Mouse (Mus musculus): Measurements from ENCODE around the gene Brap.
"Not testable (repeated sequence)": the region's sequence is repeated elsewhere in the genome, so short reads cannot be mapped to it uniquely, and the experiment has no call there.

Gene Brap

DNA sequence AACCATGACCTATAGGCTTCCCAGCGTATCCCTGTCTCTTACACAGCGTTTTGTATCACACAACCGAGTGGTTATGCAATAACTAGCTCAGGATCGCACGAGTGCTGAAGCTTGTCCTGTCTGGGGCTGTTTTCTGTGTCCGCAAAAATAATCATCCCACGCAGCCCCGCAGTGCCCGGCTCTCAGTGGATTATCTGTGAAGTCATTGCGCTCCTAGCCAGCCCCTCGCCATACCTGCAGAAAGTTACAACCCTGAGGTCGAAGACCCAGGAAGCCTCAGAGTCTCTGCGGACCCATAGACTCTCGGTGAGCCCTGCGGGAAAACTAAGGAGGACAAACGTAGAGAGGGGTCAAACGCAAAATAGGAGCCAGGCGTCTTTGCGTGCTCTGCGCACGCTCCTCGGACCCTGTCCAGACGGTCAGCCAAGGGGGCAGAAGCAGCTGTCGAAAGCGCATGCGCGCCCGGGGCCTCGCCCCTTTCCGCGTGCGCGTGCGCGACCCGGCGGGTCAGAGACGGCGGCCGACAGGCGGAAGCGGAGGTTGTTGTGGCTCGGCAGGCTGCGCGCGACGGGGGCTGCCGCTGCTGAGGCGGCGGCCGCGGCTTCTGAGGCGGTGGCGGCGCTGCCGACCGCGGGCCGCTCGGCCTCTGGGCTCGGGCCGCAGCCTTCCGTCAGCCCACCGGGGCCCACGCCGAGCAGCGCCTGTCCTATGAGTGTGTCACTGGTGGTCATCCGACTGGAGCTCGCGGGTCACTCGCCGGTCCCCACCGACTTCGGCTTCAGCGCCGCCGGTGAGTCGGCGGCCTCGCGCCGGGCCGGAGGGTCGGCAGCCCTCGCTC is at the start of gene Brap, which contains the start of gene Acad10:
Gene Brap, plus strand, starts transcription at position 505 of the 838 bp plus-strand sequence.
Gene Acad10, minus strand, starts transcription at position 456 of the 838 bp plus-strand sequence.
- peak; percentile 98 for DNase-seq (ENCODE audit: extremely low spot score, low spot score)

DNA sequence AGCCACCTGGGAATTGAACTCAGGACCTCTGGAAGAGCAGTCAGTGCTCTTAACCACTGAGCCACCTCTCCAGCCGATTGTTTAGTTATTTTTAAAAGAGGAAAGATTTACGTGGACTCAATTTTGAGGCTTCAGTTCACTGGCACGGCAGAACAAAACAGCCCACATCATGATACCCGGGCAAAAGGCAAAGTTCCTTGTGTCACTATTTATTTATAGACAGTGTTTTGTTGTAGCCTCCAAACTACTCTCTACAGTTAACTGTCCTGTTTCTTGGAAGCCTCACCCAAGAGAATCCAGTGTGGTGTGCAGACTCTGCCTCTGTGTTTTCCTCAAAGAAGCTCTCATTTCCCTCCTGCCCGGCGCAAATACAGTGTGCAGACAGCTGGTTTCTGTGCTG is 48.3 kb upstream of the Brap start:
- no peak for DNase-seq (ENCODE audit: extremely low spot score, low spot score)

DNA sequence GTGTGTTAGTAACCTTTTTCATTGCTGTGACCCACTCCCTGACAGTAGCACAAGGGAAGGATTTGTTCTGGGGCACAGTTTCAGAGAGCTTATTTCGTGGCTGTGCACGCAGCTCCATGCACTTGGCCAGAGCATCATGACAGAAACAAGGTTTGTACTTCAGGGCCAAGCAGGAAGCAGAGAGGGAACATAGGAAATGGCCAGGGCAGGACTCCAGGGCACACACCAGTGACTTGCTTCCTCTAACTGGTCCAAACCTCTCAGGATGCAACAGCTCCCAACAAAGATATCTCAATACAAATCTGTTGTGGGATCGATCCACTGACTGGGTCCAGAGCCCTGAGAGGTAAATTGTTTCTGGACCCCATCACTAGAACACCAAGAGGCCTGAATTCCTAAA is 45.4 kb upstream of the Brap start:
- DNase-seq (ENCODE audit: extremely low spot score, low spot score): not testable (repeated sequence)

DNA sequence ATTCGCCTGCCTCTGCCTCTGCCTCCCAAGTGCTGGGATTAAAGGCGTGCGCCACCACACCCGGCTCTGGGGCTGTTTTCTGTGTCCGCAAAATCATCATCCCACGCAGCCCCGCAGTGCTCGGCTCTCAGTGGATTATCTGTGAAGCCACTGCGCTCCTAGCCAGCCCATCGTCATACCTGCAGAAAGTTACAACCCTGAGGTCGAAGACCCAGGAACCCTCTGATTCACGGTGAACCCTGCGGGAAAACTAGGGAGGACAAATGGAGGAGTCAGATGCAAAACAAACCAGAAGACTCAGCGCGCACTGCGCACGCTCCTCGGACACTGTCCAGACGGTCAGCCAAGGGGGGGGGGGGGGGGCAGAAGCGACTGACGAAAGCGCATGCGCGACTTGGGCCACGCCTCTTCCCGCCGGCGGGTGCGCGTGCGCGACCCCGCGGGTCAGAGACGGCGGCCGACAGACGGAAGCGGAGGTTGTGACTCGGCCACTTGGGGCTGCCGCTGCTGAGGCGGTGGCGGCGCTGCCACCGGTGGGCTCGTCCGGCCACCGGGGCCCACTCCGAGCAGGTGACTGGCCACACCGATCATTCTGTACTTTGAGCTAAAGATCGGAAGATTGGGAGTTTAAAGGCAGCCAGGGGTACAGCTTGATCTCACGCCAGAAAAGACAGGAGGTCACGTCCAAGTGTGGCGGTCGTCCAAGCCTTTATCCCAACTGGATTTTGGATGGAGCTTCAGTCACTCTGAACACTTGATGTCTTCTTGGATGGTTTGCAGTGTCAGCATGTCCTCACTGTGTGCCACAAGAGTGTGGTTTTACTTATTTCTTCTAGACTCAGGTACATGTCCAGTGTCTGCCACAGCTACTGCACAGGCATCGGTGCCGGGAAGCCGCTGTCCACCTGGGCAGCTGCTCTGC is 41.5 kb upstream of the Brap start, which contains the start of gene Acad12:
Gene Acad12, minus strand, starts transcription at position 347 of the 922 bp plus-strand sequence.
- peak; percentile 96 for DNase-seq (ENCODE audit: extremely low spot score, low spot score)

DNA sequence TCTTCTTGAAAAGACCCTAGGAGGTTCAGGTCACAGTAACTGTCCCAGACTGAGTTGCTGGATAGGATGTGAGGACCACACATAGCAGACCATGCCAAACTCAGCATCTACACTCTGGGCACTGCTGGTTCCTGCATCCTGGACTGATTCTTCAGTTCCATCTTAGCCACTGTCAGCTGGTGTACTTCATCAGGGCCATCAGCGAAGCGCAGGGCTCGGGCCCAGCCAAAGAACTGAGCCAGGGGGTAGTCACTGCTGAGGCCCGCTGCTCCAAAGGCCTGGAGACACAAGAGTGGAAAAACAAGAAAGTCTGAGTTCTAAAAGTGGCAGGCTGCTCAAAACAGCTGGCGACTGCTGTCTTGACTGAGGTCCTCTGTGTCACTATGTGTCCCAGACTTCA is 39.3 kb upstream of the Brap start:
- DNase-seq (ENCODE audit: extremely low spot score, low spot score): no peak

DNA sequence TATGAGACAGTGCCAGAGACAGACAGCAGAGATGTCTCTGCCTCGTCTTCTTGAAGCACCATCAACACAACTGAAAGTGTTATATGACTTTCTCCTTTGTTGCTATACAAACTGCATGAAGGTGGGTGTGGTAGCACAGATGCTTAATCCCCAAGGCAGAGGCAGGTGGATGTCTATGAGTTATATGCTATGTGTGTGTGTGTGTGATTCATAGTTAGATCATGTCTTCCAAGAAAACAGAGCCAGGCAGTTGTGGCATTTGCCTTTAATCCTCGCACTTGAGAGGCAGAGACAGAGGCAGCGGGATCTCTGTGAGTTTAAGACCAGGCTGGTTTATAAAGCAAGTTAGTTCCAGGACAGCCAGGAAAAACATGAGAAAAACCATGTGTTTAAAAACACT is 37.1 kb upstream of the Brap start:
- no peak for DNase-seq (ENCODE audit: extremely low spot score, low spot score)

DNA sequence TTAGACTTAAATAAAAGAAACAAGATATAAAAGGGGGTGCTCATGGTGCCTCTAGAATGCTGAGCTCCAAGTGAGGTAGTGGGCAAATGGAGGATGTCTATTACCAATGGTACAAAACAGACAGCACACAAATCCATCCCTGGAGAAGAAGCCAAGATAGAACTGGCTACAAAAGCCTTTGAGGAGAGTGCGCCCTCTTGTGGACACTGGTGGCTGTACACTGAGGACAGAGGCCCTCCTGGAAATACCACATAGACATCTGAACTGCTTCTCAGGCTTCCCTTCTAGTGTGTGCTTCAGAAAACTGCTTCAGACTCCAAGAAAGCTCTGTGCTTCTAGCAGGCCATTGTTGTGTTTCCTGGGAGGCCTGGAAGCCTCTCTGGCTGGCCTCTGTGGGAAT is 32.5 kb upstream of the Brap start:
- peak; percentile 72 for DNase-seq (ENCODE audit: extremely low spot score, low spot score)

DNA sequence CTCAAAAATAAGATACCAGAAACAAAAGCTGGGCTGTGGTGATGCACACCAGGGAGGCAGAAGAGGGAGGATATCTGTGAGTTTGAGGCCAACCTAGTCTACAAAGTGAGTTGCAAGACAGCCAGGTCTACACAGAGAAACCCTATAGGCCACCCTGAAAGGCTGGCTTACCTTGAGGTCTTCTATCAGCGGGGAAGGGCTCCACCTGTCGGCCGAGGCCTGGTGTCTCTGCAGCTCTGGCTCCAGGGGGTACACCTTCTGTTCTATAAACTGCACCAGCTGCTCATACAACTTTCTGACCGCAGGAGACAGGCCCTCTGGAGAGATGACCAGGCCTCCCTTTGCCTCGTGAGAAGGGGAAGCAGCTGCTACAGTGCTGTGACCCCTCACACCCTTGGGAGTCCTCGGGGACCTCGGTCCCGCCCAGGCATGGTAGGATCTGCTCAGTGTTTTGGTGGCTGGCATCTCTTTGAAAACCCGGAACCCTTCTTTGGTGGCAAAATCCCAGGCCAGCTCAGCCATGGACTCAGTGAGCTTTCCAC is 29.2 kb upstream of the Brap start:
- not testable (repeated sequence) for DNase-seq (ENCODE audit: extremely low spot score, low spot score)

DNA sequence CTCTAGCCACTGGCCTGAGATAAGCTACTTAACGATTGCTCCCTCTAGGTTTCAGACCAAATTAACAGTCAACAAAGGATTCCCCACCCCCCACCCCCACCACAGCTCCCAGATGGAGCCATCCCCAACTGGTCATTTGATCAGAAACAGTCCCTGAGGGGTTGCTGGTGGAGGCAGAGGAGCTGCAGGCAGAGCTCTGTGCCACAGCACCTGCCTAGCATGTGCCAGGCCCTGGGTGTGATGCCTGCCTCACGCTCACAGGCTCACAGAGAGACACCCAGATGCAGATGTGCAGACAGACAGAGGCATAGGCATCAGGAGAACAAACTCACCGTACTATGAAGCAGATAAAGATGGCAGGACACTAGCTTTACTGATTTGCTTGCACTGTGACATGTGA is 27.6 kb upstream of the Brap start:
- no peak for DNase-seq (ENCODE audit: extremely low spot score, low spot score)

DNA sequence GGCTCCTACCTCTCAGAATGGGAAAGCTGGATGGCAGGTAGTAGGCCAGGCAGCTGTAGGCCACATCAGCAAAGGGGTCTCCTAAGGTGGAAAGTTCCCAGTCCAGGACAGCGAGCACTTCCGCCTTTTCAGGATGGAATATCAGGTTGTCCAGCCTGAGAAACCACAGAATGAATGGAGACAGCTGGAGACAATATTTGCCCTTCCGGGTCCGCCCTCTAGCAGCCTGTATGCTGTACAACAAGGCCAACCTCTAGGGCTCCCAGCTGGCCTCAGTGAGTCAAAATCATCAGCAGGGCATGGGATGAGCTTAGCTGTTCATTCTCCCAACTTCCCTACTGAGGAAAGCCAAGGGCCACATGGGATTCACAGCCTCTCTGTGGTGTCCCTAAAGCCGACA is 25.7 kb upstream of the Brap start:
- DNase-seq (ENCODE audit: extremely low spot score, low spot score): no peak

DNA sequence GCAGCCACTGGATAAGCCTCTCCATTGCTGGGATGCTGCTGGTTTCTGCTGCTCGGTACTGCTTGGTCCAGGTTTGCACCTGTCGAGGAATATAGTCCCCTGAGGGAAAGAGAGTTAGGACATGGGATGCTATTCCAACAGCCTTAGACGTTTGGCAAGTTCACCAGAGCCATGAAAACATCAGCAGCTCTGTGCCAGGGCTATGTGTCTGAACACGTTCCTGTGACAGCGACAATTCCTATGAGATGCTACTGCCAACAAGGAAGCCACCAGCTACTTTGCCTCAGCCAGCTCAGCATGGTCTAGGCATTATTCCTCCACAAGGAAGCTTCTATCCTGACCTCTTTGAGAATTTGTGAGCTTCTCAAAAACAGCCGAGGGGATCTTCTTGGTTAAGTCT is 23.1 kb upstream of the Brap start:
- no peak for DNase-seq (ENCODE audit: extremely low spot score, low spot score)

DNA sequence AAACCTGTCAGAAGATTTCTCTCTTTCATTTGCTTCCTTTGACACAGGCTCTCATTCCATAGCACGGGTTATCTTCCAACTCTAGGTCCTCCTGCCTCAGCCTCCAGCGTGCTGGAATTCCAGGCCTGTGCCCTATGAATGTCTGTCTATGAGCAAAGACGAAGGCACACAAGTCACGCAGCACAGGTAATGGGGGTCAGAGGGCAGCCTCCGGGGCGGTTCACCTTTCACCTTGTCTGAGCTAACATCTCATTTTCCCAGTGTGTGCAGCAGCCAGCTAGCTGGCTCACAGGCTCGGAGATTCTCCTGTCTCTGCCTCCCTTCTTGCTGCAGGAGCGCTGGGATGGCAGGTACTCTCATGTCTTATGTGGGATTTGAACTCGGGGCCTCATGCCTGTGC is 20.8 kb upstream of the Brap start:
- no peak for DNase-seq (ENCODE audit: extremely low spot score, low spot score)

DNA sequence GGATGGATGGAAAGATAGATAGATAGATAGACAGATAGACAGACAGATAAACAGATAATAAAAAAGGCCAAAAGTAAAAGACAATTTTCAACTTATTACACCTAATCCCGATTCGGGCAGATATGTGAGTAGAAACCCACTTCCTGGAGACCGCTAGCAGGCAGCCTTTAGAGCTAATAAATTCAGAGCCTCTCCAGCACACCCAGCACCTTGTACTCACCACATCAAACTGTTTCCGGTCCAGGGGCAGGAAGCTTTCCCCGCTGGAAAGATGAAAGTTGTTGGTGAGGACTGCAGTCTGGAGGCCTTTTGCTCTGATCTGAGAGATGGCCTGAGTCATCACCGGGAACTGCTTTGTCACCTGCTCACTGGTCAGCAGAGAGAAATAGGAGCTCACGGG is 11.2 kb upstream of the Brap start:
- no peak for DNase-seq (ENCODE audit: extremely low spot score, low spot score)

DNA sequence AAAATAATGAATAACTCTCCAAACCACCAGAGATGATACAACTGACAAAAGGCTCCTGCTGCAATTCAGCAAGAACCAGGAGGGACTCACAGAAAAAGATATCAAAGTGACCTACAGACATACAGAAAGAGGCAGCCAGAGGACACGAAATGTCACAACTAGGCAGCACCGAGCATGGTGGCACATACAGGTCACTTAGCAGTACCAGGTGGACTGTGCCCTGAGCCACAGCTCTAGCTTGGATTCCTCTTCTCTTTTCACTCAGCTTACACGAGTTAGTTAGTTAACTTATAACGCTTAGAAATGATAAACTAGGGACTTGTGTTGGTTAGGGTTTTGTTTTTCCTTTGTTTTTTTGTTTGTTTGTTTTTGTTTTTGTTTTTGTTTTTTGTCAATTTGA is 5.8 kb upstream of the Brap start:
- DNase-seq (ENCODE audit: extremely low spot score, low spot score): no peak

DNA sequence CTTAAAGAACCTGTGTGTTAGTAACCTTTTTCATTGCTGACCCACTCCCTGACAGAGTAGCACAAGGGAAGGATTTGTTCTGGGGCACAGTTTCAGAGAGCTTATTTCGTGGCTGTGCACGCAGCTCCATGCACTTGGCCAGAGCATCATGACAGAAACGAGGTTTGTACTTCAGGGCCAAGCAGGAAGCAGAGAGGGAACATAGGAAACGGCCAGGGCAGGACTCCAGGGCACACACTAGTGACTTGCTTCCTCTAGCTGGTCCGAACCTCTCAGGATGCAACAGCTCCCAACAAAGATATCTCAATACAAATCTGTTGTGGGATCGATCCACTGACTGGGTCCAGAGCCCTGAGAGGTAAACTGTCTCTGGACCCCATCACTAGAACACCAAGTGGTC is 3.5 kb upstream of the Brap start:
- not testable (repeated sequence) for DNase-seq (ENCODE audit: extremely low spot score, low spot score)

DNA sequence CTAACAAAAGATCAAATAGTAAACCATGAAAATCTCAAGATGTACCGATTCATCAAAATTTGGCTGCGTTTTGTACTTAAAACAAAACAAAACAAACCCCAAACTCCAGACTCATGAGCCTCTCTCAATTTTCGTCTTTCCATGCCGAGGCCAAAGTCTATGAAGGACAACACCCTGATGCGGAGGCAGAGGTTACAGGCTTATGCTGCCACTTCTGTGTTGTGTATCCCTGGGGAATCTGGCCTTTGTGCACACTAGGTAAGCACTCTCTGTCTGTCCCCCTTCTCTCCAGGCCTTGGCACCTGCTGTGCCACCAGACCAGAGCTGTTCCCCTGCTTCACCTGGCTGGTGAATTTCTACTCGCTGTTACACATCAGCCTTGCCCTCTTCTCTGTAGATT is 2.7 kb upstream of the Brap start:
- DNase-seq (ENCODE audit: extremely low spot score, low spot score): not testable (repeated sequence)

DNA sequence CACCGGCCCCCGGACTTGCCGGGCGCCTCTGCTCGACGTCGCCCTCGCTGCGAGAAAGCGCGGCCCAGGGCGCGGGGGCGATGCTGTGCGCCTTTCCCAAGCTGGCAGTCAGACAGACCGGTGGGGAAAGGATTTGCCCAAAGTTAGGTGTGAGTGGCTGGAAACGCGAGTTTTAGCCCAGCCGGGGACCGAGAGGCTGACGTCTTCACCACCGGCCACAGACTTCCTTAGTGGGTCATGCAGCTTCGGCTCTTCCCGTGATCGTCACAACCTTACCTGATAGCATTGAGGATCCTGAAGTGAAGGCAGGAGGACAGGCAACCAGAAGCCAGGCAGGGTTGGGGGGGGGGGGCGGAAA is 513 bp downstream of the Brap start:
- DNase-seq (ENCODE audit: extremely low spot score, low spot score): no peak

DNA sequence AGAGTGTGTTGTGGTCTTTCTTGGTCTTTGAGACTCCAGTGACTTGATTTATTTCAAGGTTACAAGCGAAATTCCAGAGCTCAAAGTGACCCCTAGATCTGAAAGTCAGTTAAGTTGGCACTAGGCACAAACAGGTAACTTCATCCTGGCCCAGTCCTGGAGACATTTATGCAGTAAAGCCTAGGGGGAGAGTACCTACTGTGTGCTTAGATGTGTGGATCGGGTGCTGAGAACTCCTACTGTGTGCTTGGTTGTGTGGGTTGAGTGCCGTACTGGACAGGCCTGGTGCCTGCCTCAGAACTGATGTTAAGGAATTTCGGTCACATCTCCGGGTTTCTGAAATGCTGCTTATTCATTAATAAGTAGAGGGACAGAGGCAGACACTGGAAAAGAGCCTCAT is 1.1 kb downstream of the Brap start:
- no peak for DNase-seq (ENCODE audit: extremely low spot score, low spot score)

DNA sequence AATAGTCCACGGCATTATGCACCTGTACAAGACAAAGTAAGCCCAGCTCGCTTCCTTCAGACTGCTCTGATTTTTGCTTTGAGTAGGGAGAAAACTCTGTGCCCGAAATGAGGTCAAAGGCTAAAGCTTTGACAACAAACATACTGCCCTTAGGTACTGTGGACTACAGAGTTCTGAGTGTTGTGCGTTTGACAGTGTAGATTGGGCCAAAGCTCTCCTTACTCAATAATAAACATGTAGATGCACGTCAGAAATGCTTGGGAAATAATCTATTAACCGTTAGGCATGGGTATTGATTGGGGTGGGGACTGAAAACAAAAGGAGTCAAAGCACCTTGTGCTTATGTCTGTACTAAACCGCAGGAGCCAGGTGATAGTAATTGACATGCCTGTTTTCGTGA is 3.1 kb downstream of the Brap start:
- no peak for DNase-seq (ENCODE audit: extremely low spot score, low spot score)

DNA sequence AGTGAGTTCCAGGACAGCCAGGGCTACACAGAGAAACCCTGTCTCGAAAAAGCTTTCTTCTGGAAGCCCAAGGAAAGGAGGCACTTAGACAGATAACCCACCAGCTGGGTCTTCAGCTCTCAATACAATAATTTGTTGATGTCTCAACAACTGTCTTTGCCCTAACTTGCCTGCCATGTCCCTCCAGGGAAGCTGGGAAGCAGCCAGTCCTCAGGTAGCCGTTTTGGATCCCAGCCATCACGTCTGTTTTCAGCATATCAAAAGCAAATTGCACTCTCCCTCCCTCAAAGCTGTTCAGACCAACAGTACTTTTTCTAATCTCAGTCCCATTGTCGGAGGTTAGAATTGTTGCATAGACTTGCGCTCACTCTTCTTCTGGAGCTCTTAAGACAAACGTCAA is 3.7 kb downstream of the Brap start:
- DNase-seq (ENCODE audit: extremely low spot score, low spot score): no peak

DNA sequence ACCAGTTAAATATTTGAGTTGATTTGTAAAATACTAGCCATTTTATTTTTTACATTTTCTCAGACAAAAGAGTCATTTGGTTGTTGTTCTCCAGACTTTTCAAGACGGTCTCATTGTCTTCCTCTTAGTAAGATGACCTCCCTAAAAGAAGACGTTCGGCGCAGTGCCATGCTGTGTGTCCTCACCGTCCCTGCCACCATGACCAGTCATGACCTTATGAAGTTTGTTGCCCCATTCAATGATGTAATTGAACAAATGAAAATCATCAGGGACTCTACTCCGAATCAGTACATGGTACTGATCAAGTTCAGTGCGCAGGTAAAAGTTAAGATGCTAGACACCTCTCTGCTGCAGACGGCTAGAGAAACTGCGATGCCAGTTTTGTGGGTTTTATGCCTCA is 4.6 kb downstream of the Brap start:
- no peak for DNase-seq (ENCODE audit: extremely low spot score, low spot score)

DNA sequence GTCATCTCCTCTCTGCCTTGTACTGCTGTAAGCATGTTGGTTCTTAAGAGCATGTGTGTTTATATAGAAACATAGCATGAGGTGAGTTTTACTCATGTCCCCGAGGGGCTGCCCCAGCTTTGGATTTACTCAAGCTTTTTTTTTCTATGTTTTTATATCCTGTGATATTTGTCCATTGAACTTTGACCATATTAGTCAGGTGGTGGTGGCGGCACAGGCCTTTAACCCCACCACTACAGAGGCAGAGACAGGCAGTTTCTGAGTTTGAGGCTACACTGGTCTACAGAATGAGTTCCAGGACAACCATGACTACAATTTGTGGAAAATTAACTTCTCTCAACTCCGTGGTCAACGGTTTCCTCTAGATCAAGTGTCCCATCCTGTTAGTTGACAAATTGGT is 6.7 kb downstream of the Brap start:
- DNase-seq (ENCODE audit: extremely low spot score, low spot score): no peak

Measured in neural tube, embryonic 10.5 days (tissue).